Mouse (Mus musculus): ENCODE data around the gene Trp53i11. TPM values are rescaled to one million over a fixed set of nuclear protein-coding genes. Genes with fewer than 3 reads are reported as not detected.

Trp53i11 gene
- polyA plus RNA-seq, 1 experiment from 2014 or later = 5.8 TPM

- H3K9me3 ChIP-seq (replicated peaks; ENCODE audit: control insufficient read depth, low read length) = no peaks in the 10 kb centered on the region
- no peak overlapping the region for H3K4me2 ChIP-seq (ENCODE audit: low read depth, low read length)
- H3K4me1 ChIP-seq (ENCODE audit: control insufficient read depth, low read depth, low read length) = no peaks in the 10 kb centered on the region
- ATAC-seq (ENCODE audit: low read depth) = no peak
- H3K36me3 ChIP-seq (ENCODE audit: control insufficient read depth, insufficient read depth) = no peaks in the 10 kb centered on the region
- no peak overlapping the region for H3K9ac ChIP-seq (ENCODE audit: low read depth, low read length)
- no peak overlapping the region for H3K4me3 ChIP-seq (ENCODE audit: low read depth, low read length)
- no peak overlapping the region for H3K27ac ChIP-seq (ENCODE audit: low read length)
- no peaks in the 10 kb centered on the region for H3K27me3 ChIP-seq (ENCODE audit: control insufficient read depth, insufficient read depth, low read depth, low read length)
- 20% methylated on average over 1 of the region's 1 CpGs for WGBS (ENCODE audit: insufficient replicate concordance)
These were observed 44.8 kb downstream of the Trp53i11 start for GRCm38 (mm10) chr2:93232141-93232540.

- no peaks in the 10 kb centered on the region for H3K36me3 ChIP-seq (ENCODE audit: control insufficient read depth, insufficient read depth)
- H3K27me3 ChIP-seq (ENCODE audit: control insufficient read depth, insufficient read depth, low read depth, low read length) = no peaks in the 10 kb centered on the region
- no peak overlapping the region for H3K4me3 ChIP-seq (ENCODE audit: low read depth, low read length)
- no peak overlapping the region for H3K4me2 ChIP-seq (ENCODE audit: low read depth, low read length)
- H3K4me1 ChIP-seq (ENCODE audit: control insufficient read depth, low read depth, low read length) = no peaks in the 10 kb centered on the region
- 50% methylated on average over 1 of the region's 1 CpGs for WGBS (ENCODE audit: insufficient replicate concordance)
- no peak overlapping the region for H3K9ac ChIP-seq (ENCODE audit: low read depth, low read length)
- H3K27ac ChIP-seq (ENCODE audit: low read length) = no peak overlapping the region
- ATAC-seq (ENCODE audit: low read depth) = no peak
- H3K9me3 ChIP-seq (replicated peaks; ENCODE audit: control insufficient read depth, low read length) = no peaks in the 10 kb centered on the region
These were observed 49.7 kb downstream of the Trp53i11 start for GRCm38 (mm10) chr2:93237055-93237454.

GRCm38 (mm10) chr2:93238864-93239263 lies 51.5 kb downstream of the Trp53i11 start:
- H3K4me3 ChIP-seq (ENCODE audit: low read depth, low read length) = no peak overlapping the region
- H3K36me3 ChIP-seq (ENCODE audit: control insufficient read depth, insufficient read depth) = no peaks in the 10 kb centered on the region
- no peak overlapping the region for H3K9ac ChIP-seq (ENCODE audit: low read depth, low read length)
- no peak overlapping the region for H3K4me2 ChIP-seq (ENCODE audit: low read depth, low read length)
- H3K9me3 ChIP-seq (replicated peaks; ENCODE audit: control insufficient read depth, low read length) = no peaks in the 10 kb centered on the region
- no peak for ATAC-seq (ENCODE audit: low read depth)
- 56% methylated on average over 6 of the region's 6 CpGs for WGBS (ENCODE audit: insufficient replicate concordance)
- no peak overlapping the region for H3K27ac ChIP-seq (ENCODE audit: low read length)
- H3K4me1 ChIP-seq (ENCODE audit: control insufficient read depth, low read depth, low read length) = no peaks in the 10 kb centered on the region
- H3K27me3 ChIP-seq (ENCODE audit: control insufficient read depth, insufficient read depth, low read depth, low read length) = no peaks in the 10 kb centered on the region

- no peaks in the 10 kb centered on the region for H3K36me3 ChIP-seq (ENCODE audit: control insufficient read depth, insufficient read depth)
- no peak for ATAC-seq (ENCODE audit: low read depth)
- H3K4me3 ChIP-seq (ENCODE audit: low read depth, low read length) = no peak overlapping the region
- H3K4me1 ChIP-seq (ENCODE audit: control insufficient read depth, low read depth, low read length) = no peaks in the 10 kb centered on the region
- no peak overlapping the region for H3K4me2 ChIP-seq (ENCODE audit: low read depth, low read length)
- WGBS (ENCODE audit: insufficient replicate concordance) = 53% methylated on average over 5 of the region's 5 CpGs
- no peak overlapping the region for H3K9ac ChIP-seq (ENCODE audit: low read depth, low read length)
- H3K27ac ChIP-seq (ENCODE audit: low read length) = no peak overlapping the region
- no peaks in the 10 kb centered on the region for H3K9me3 ChIP-seq (replicated peaks; ENCODE audit: control insufficient read depth, low read length)
- no peaks in the 10 kb centered on the region for H3K27me3 ChIP-seq (ENCODE audit: control insufficient read depth, insufficient read depth, low read depth, low read length)
These were observed 54.8 kb downstream of the Trp53i11 start for GRCm38 (mm10) chr2:93242166-93242565.

- H3K27ac ChIP-seq (ENCODE audit: low read length) = no peak overlapping the region
- no peaks in the 10 kb centered on the region for H3K4me1 ChIP-seq (ENCODE audit: control insufficient read depth, low read depth, low read length)
- 73% methylated on average over 11 of the region's 11 CpGs for WGBS (ENCODE audit: insufficient replicate concordance)
- H3K36me3 ChIP-seq (ENCODE audit: control insufficient read depth, insufficient read depth) = no peaks in the 10 kb centered on the region
- H3K4me2 ChIP-seq (ENCODE audit: low read depth, low read length) = no peak overlapping the region
- no peak overlapping the region for H3K4me3 ChIP-seq (ENCODE audit: low read depth, low read length)
- no peak overlapping the region for H3K9ac ChIP-seq (ENCODE audit: low read depth, low read length)
- H3K27me3 ChIP-seq (ENCODE audit: control insufficient read depth, insufficient read depth, low read depth, low read length) = no peaks in the 10 kb centered on the region
- H3K9me3 ChIP-seq (replicated peaks; ENCODE audit: control insufficient read depth, low read length) = no peaks in the 10 kb centered on the region
- ATAC-seq (ENCODE audit: low read depth) = no peak
These were observed 56.2 kb downstream of the Trp53i11 start for GRCm38 (mm10) chr2:93243439-93244089.

- no peak overlapping the region for H3K4me3 ChIP-seq (ENCODE audit: low read depth, low read length)
- H3K36me3 ChIP-seq (ENCODE audit: control insufficient read depth, insufficient read depth) = no peaks in the 10 kb centered on the region
- no peak overlapping the region for H3K4me2 ChIP-seq (ENCODE audit: low read depth, low read length)
- no peaks in the 10 kb centered on the region for H3K4me1 ChIP-seq (ENCODE audit: control insufficient read depth, low read depth, low read length)
- no peaks in the 10 kb centered on the region for H3K27me3 ChIP-seq (ENCODE audit: control insufficient read depth, insufficient read depth, low read depth, low read length)
- WGBS (ENCODE audit: insufficient replicate concordance) = 62% methylated on average over 8 of the region's 8 CpGs
- ATAC-seq (ENCODE audit: low read depth) = no peak
- no peak overlapping the region for H3K27ac ChIP-seq (ENCODE audit: low read length)
- no peaks in the 10 kb centered on the region for H3K9me3 ChIP-seq (replicated peaks; ENCODE audit: control insufficient read depth, low read length)
- H3K9ac ChIP-seq (ENCODE audit: low read depth, low read length) = no peak overlapping the region
These were observed 56.7 kb downstream of the Trp53i11 start for GRCm38 (mm10) chr2:93244090-93244443.

GRCm38 (mm10) chr2:93249058-93249457 lies 61.7 kb downstream of the Trp53i11 start:
- H3K36me3 ChIP-seq (ENCODE audit: control insufficient read depth, insufficient read depth) = no peaks in the 10 kb centered on the region
- no peak overlapping the region for H3K4me3 ChIP-seq (ENCODE audit: low read depth, low read length)
- no peak overlapping the region for H3K27ac ChIP-seq (ENCODE audit: low read length)
- no peak for ATAC-seq (ENCODE audit: low read depth)
- H3K27me3 ChIP-seq (ENCODE audit: control insufficient read depth, insufficient read depth, low read depth, low read length) = no peaks in the 10 kb centered on the region
- no peak overlapping the region for H3K9ac ChIP-seq (ENCODE audit: low read depth, low read length)
- no peaks in the 10 kb centered on the region for H3K4me1 ChIP-seq (ENCODE audit: control insufficient read depth, low read depth, low read length)
- H3K9me3 ChIP-seq (replicated peaks; ENCODE audit: control insufficient read depth, low read length) = no peaks in the 10 kb centered on the region
- WGBS (ENCODE audit: insufficient replicate concordance) = 59% methylated on average over 6 of the region's 6 CpGs
- no peak overlapping the region for H3K4me2 ChIP-seq (ENCODE audit: low read depth, low read length)

- 65% methylated on average over 7 of the region's 7 CpGs for WGBS (ENCODE audit: insufficient replicate concordance)
- ATAC-seq (ENCODE audit: low read depth) = no peak
- H3K4me1 ChIP-seq (ENCODE audit: control insufficient read depth, low read depth, low read length) = no peaks in the 10 kb centered on the region
- H3K4me3 ChIP-seq (ENCODE audit: low read depth, low read length) = no peak overlapping the region
- no peak overlapping the region for H3K27ac ChIP-seq (ENCODE audit: low read length)
- H3K9me3 ChIP-seq (replicated peaks; ENCODE audit: control insufficient read depth, low read length) = no peaks in the 10 kb centered on the region
- H3K36me3 ChIP-seq (ENCODE audit: control insufficient read depth, insufficient read depth) = no peaks in the 10 kb centered on the region
- H3K4me2 ChIP-seq (ENCODE audit: low read depth, low read length) = no peak overlapping the region
- no peak overlapping the region for H3K9ac ChIP-seq (ENCODE audit: low read depth, low read length)
- no peaks in the 10 kb centered on the region for H3K27me3 ChIP-seq (ENCODE audit: control insufficient read depth, insufficient read depth, low read depth, low read length)
These were observed 63.3 kb downstream of the Trp53i11 start for GRCm38 (mm10) chr2:93250611-93251010.
